15 mouse cellular contexts compared by ENCODE assay signal in genomic region chr3:145491326-145491725, GRCm38 (mm10).
"Had no signal": no experiment of that assay in that cellular context is flagged by ENCODE, and none has a peak within 500 bp of the region (broad histone marks: within the 10 kb centered on the region; RNA-seq: fewer than 3 reads in every experiment).

No protein-coding gene starts in this region.

- H3K27ac ChIP-seq: limb, embryonic 15.5 days; liver, embryonic 12.5 days; midbrain, embryonic 10.5 days; neural tube, embryonic 15.5 days; stomach, embryonic 15.5 days had no signal

- H3K36me3 ChIP-seq: limb, embryonic 15.5 days; liver, embryonic 12.5 days; midbrain, embryonic 10.5 days; neural tube, embryonic 15.5 days; stomach, embryonic 15.5 days had no signal

- H3K9me3 ChIP-seq: limb, embryonic 15.5 days; liver, embryonic 12.5 days; midbrain, embryonic 10.5 days; neural tube, embryonic 15.5 days; stomach, embryonic 15.5 days had no signal

- H3K4me1 ChIP-seq: limb, embryonic 15.5 days; liver, embryonic 12.5 days; midbrain, embryonic 10.5 days; neural tube, embryonic 15.5 days; stomach, embryonic 15.5 days had no signal

- H3K4me2 ChIP-seq: limb, embryonic 15.5 days; liver, embryonic 12.5 days; lung, embryonic 14.5 days; neural tube, embryonic 15.5 days; stomach, embryonic 15.5 days had no signal

- H3K9ac ChIP-seq: limb, embryonic 15.5 days; liver, embryonic 12.5 days; lung, embryonic 14.5 days; neural tube, embryonic 15.5 days; stomach, embryonic 15.5 days had no signal

- DNase-seq: layer of hippocampus, adult 9-11 months; layer of hippocampus, postnatal 36 days; lung, embryonic 14.5 days; lung, postnatal 10 days; lung, postnatal 4 days; midbrain, embryonic 14.5 days; right cerebral cortex, postnatal 14 days; thymus, postnatal 36 days had no signal

- H3K27me3 ChIP-seq: limb, embryonic 15.5 days; liver, embryonic 12.5 days; neural tube, embryonic 15.5 days; stomach, embryonic 15.5 days had no signal

- H3K4me3 ChIP-seq: limb, embryonic 15.5 days; liver, embryonic 12.5 days; midbrain, embryonic 10.5 days; myocyte; neural tube, embryonic 15.5 days; stomach, embryonic 15.5 days had no signal

- ATAC-seq: intestine, embryonic 16.5 days; liver, embryonic 12.5 days had no signal
